Mouse (Mus musculus) cerebellum, adult (tissue): ENCODE data around the gene Gm12216.
A peak's percentile ranks its signal among the peaks of the same experiment; 100 is the strongest.
"Not testable (repeated sequence)": the region's sequence is repeated elsewhere in the genome, so short reads cannot be mapped to it uniquely, and the experiment has no call there.

Source experiments
- ATAC-seq: cut with Nextera tagmentation; 2 replicates; pipeline ENCODE4 v1.9.2; 2017; ENCODE audit warnings: mild to moderate bottlenecking, moderate library complexity, mixed read lengths; ENCODE audit not compliant: insufficient number of reproducible peaks, low FRiP score, low TSS enrichment

Gene Gm12216

GRCm38 (mm10) chr11:53874706-53875105, 15.7 kb upstream of the Gm12216 start:
- ATAC-seq = no peak

- not testable (repeated sequence) for ATAC-seq
These were observed 15.1 kb upstream of the Gm12216 start for GRCm38 (mm10) chr11:53873909-53874704.

GRCm38 (mm10) chr11:53871786-53872507, 12.9 kb upstream of the Gm12216 start:
- no peak for ATAC-seq

GRCm38 (mm10) chr11:53869172-53869571, 10.1 kb upstream of the Gm12216 start:
- ATAC-seq = no peak

- not testable (repeated sequence) for ATAC-seq
These were observed 9.3 kb upstream of the Gm12216 start for GRCm38 (mm10) chr11:53868323-53868722.

GRCm38 (mm10) chr11:53864724-53865310, 5.8 kb upstream of the Gm12216 start:
- not testable (repeated sequence) for ATAC-seq

GRCm38 (mm10) chr11:53860944-53861343, 1.9 kb upstream of the Gm12216 start:
- not testable (repeated sequence) for ATAC-seq

- ATAC-seq = no peak
These were observed 847 bp downstream of the Gm12216 start for GRCm38 (mm10) chr11:53858058-53858760.

GRCm38 (mm10) chr11:53853665-53854064, 5.4 kb downstream of the Gm12216 start:
- ATAC-seq = no peak

- ATAC-seq = no peak
These were observed 7.3 kb downstream of the Gm12216 start for GRCm38 (mm10) chr11:53851795-53852194.

GRCm38 (mm10) chr11:53849588-53850320, 9.3 kb downstream of the Gm12216 start:
- peak; percentile 64; the same call in 1 of the 2 replicates for ATAC-seq

GRCm38 (mm10) chr11:53845680-53846079, 13.4 kb downstream of the Gm12216 start:
- no peak for ATAC-seq

GRCm38 (mm10) chr11:53843106-53843505, 15.9 kb downstream of the Gm12216 start:
- ATAC-seq = no peak

GRCm38 (mm10) chr11:53842161-53842581, 16.9 kb downstream of the Gm12216 start:
- no peak for ATAC-seq

GRCm38 (mm10) chr11:53841514-53841913, 17.5 kb downstream of the Gm12216 start:
- ATAC-seq = no peak

GRCm38 (mm10) chr11:53839663-53840642, 19.1 kb downstream of the Gm12216 start:
- ATAC-seq = no peak

- ATAC-seq = no peak
These were observed 19.9 kb downstream of the Gm12216 start for GRCm38 (mm10) chr11:53839147-53839546.

- no peak for ATAC-seq
These were observed 21.3 kb downstream of the Gm12216 start for GRCm38 (mm10) chr11:53837731-53838130.
